In the genomic region with DNA sequence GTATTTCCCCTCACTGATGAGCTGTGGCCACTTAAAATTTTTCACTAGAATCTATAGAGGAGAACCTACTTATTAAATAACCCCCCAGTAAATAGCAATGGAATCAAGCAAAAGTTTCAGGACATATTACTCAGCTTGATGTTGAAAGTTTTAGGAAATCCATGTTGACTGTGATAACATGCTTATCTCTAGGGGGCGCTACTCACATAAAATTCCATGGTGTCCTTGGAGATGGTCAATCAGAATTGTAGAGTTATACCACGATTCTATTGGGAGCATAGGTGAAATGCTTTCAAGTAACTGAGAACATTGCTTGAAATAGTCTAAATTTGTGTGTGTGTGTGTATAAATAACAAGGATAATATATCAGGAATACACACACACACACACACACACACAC, we compare ENCODE assay signal across 20 mouse cellular contexts. TPM values are rescaled to one million over a fixed set of nuclear protein-coding genes. Genes with fewer than 3 reads are reported as not detected.
DNase-seq lines count a peak whose midpoint lies in the region; ATAC-seq and TF ChIP-seq lines count a peak whose summit lies in the region.
"Had no signal": no experiment of that assay in that cellular context is flagged by ENCODE, and none has a peak within 500 bp of the region (broad histone marks: within the 10 kb centered on the region; RNA-seq: fewer than 3 reads in every experiment).

No protein-coding gene starts in this region.

- no peak overlapping the region for H3K4me3 ChIP-seq in liver, embryonic 14.5 days (ENCODE audit: insufficient read depth in 1 of 2, low read depth in 2 of 2, low read length in 2 of 2)
- H3K4me3 ChIP-seq in liver, embryonic 12.5 days = no peak overlapping the region
- H3K4me3 ChIP-seq in ES-E14 (ENCODE audit: insufficient read depth in 1 of 2, low read depth in 1 of 2, low read length in 2 of 2, poor library complexity in 1 of 2, severe bottlenecking in 1 of 2) = no peak overlapping the region
- H3K4me3 ChIP-seq: embryonic facial prominence, embryonic 15.5 days; forebrain, embryonic 15.5 days; hindbrain, embryonic 15.5 days; kidney, embryonic 15.5 days; limb, embryonic 13.5 days had no signal

- H3K27ac ChIP-seq in liver, embryonic 14.5 days = no peak overlapping the region
- no peak overlapping the region for H3K27ac ChIP-seq in liver, embryonic 12.5 days
- no peak overlapping the region for H3K27ac ChIP-seq in ES-E14 (ENCODE audit: insufficient read depth, low read depth, low read length, poor library complexity, severe bottlenecking)
- H3K27ac ChIP-seq: embryonic facial prominence, embryonic 15.5 days; forebrain, embryonic 15.5 days; hindbrain, embryonic 15.5 days; kidney, embryonic 15.5 days; limb, embryonic 13.5 days; macrophage had no signal

- TF ChIP-seq EP300 in liver, embryonic 14.5 days (IDR thresholded peaks at IDR 0.05; ENCODE audit: low read depth) = no peak

- no peaks in the 10 kb centered on the region for H3K9me3 ChIP-seq in liver, embryonic 14.5 days (ENCODE audit: control insufficient read depth, low read length)
- H3K9me3 ChIP-seq in liver, embryonic 12.5 days (replicated peaks) = no peaks in the 10 kb centered on the region
- H3K9me3 ChIP-seq in ES-E14 (ENCODE audit: control insufficient read depth, insufficient read depth, low read depth, low read length) = no peaks in the 10 kb centered on the region
- H3K9me3 ChIP-seq: embryonic facial prominence, embryonic 15.5 days; forebrain, embryonic 15.5 days; hindbrain, embryonic 15.5 days; kidney, embryonic 15.5 days; limb, embryonic 13.5 days had no signal

- peak; percentile 35; the same call in 1 of the 2 replicates for TF ChIP-seq CTCF in liver, embryonic 14.5 days (IDR thresholded peaks at IDR 0.05; ENCODE audit: low read depth)

- H3K36me3 ChIP-seq in liver, embryonic 14.5 days (replicated peaks; ENCODE audit: control insufficient read depth, insufficient read depth, low read depth) = no peaks in the 10 kb centered on the region
- no peaks in the 10 kb centered on the region for H3K36me3 ChIP-seq in liver, embryonic 12.5 days
- no peaks in the 10 kb centered on the region for H3K36me3 ChIP-seq in ES-E14 (ENCODE audit: control insufficient read depth, insufficient read depth, low read length, poor library complexity, severe bottlenecking)
- H3K36me3 ChIP-seq: embryonic facial prominence, embryonic 15.5 days; forebrain, embryonic 15.5 days; hindbrain, embryonic 15.5 days; kidney, embryonic 15.5 days; limb, embryonic 13.5 days had no signal

- in situ Hi-C loops in ES-E14 (cut with MboI; ENCODE audit: low sequenced_read_pairs in 2 of 2, unreplicated experiment in 2 of 2) = no loop called here

- no peak overlapping the region for H3K9ac ChIP-seq in liver, embryonic 14.5 days (replicated peaks)
- H3K9ac ChIP-seq in liver, embryonic 12.5 days = no peak overlapping the region
- H3K9ac ChIP-seq in ES-E14 (ENCODE audit: insufficient read depth, low read depth, low read length, poor library complexity, severe bottlenecking) = no peak overlapping the region
- H3K9ac ChIP-seq: embryonic facial prominence, embryonic 15.5 days; forebrain, embryonic 15.5 days; hindbrain, embryonic 15.5 days; kidney, embryonic 15.5 days; limb, embryonic 13.5 days had no signal

- peak; percentile 15 for DNase-seq in embryo, embryonic 10.5 days (ENCODE audit: low spot score)
- no peak for DNase-seq in embryo, embryonic 9.5 days (ENCODE audit: extremely low spot score)
- no peak for DNase-seq in liver, embryonic 14.5 days (ENCODE audit: low read depth in 3 of 3, low spot score in 3 of 3)
- DNase-seq in ES-E14 (ENCODE audit: low read depth, low spot score) = peak; percentile 15
- no peak for DNase-seq in cerebellum, adult 9-10 months
- DNase-seq: cerebellum, adult 9-11 months; gastrocnemius, postnatal 14 days; right cerebral cortex, postnatal 25 days; thymus, postnatal 4 days had no signal

- ATAC-seq in liver, embryonic 14.5 days (ENCODE audit: insufficient read depth) = no peak
- no peak for ATAC-seq in liver, embryonic 12.5 days
- ATAC-seq in megakaryocyte progenitor cell, adult 5-6 weeks (replicated peaks; ENCODE audit: poor library complexity) = peak; percentile 79
- no peak for ATAC-seq in cerebellum, adult (ENCODE audit: insufficient number of reproducible peaks, low FRiP score, low TSS enrichment)
- ATAC-seq: forebrain, embryonic 15.5 days had no signal

- H3K27me3 ChIP-seq in liver, embryonic 14.5 days (ENCODE audit: control insufficient read depth, insufficient read depth, low read length) = no peaks in the 10 kb centered on the region
- H3K27me3 ChIP-seq in liver, embryonic 12.5 days (replicated peaks) = no peaks in the 10 kb centered on the region
- H3K27me3 ChIP-seq: embryonic facial prominence, embryonic 15.5 days; forebrain, embryonic 15.5 days; hindbrain, embryonic 15.5 days; kidney, embryonic 15.5 days; limb, embryonic 13.5 days had no signal

- 29% methylated on average over 2 of the region's 2 CpGs for WGBS in liver, embryonic 14.5 days (ENCODE audit: insufficient replicate concordance)
- 19% methylated on average over 2 of the region's 2 CpGs for WGBS in liver, embryonic 12.5 days (ENCODE audit: insufficient replicate concordance)

- H3K4me1 ChIP-seq in liver, embryonic 14.5 days (replicated peaks; ENCODE audit: control insufficient read depth in 2 of 2, insufficient read depth in 2 of 2, low read length in 1 of 2) = 0 out of 4 replicates have a peak, but pooled peaks cover 0 to 2% of the 10 kb centered on the region in 2 experiments
- H3K4me1 ChIP-seq in liver, embryonic 12.5 days = no peaks in the 10 kb centered on the region
- no peaks in the 10 kb centered on the region for H3K4me1 ChIP-seq in ES-E14 (ENCODE audit: control insufficient read depth in 2 of 2, insufficient read depth in 2 of 2, low read length in 2 of 2, poor library complexity in 1 of 2)
- H3K4me1 ChIP-seq: embryonic facial prominence, embryonic 15.5 days; forebrain, embryonic 15.5 days; hindbrain, embryonic 15.5 days; kidney, embryonic 15.5 days; limb, embryonic 13.5 days had no signal

- H3K4me2 ChIP-seq in liver, embryonic 14.5 days (ENCODE audit: low read depth) = no peak overlapping the region
- no peak overlapping the region for H3K4me2 ChIP-seq in liver, embryonic 12.5 days
- H3K4me2 ChIP-seq: embryonic facial prominence, embryonic 15.5 days; forebrain, embryonic 15.5 days; hindbrain, embryonic 15.5 days; kidney, embryonic 15.5 days; limb, embryonic 13.5 days had no signal

TF ChIP-seq in ES-E14, 5 proteins besides CTCF, POLR2A, EP300 and RAD21:
- no peak for TF ChIP-seq MAFK (IDR thresholded peaks at IDR 0.05; ENCODE audit: insufficient read depth, low read depth, low read length)
- no peak for TF ChIP-seq CHD2 (IDR thresholded peaks at IDR 0.05; ENCODE audit: low read depth, low read length)
- TF ChIP-seq ZC3H11A (IDR thresholded peaks at IDR 0.05; ENCODE audit: borderline replicate concordance, low read depth, low read length) = no peak
- no peak for TF ChIP-seq ZNF384 (IDR thresholded peaks at IDR 0.05; ENCODE audit: low read depth, low read length)
- no peak for TF ChIP-seq HCFC1 (IDR thresholded peaks at IDR 0.05; ENCODE audit: borderline replicate concordance, insufficient read depth, low read length)

RNA-seq across cellular contexts. Expression of a gene that starts 6.8 kb away (rescaled TPM):
- 0.02 and 0.04 TPM in 2 replicates for polyA plus RNA-seq in liver, embryonic 14.5 days (2012; rRNA removed)
- not detected in 2 replicates for polyA plus RNA-seq in liver, embryonic 14.5 days (2014; fragmentation: Nextera tagmentation; extraction: Ambion mirVana)
- 0.05 TPM in 1 of 2 replicates, not detected in the other for polyA plus RNA-seq in liver, embryonic 12.5 days (2016; fragmentation: Nextera tagmentation; extraction: Ambion mirVana)
- total RNA-seq in ES-E14 (2012; rRNA removed) = not detected in 2 replicates
- not detected in 2 replicates for total RNA-seq in megakaryocyte progenitor cell, adult 5-6 weeks (2015)
- 0.07 and 0.12 TPM in 2 replicates for total RNA-seq in megakaryocyte progenitor cell, adult 5-6 weeks (2017)
- total RNA-seq: gastrocnemius, postnatal 14 days had no signal
- polyA plus RNA-seq: forebrain, embryonic 15.5 days; hindbrain, embryonic 15.5 days; macrophage had no signal

RNA-seq across cellular contexts. Expression of a gene that starts 7.0 kb away (rescaled TPM):
- polyA plus RNA-seq in liver, embryonic 14.5 days (2012; rRNA removed) = 2.1 and 3.0 TPM in 2 replicates
- 4.4 and 8.0 TPM in 2 replicates for polyA plus RNA-seq in liver, embryonic 14.5 days (2014; fragmentation: Nextera tagmentation; extraction: Ambion mirVana)
- polyA plus RNA-seq in liver, embryonic 12.5 days (2016; fragmentation: Nextera tagmentation; extraction: Ambion mirVana) = 2.0 and 3.2 TPM in 2 replicates
- 0.09 TPM in 1 of 2 replicates, not detected in the other for total RNA-seq in ES-E14 (2012; rRNA removed)
- 371 and 392 TPM in 2 replicates for total RNA-seq in megakaryocyte progenitor cell, adult 5-6 weeks (2015)
- total RNA-seq in megakaryocyte progenitor cell, adult 5-6 weeks (2017) = 234 and 258 TPM in 2 replicates
- total RNA-seq: layer of hippocampus, postnatal 14 days had no signal
- polyA plus RNA-seq: heart, embryonic 14.5 days; limb, embryonic 13.5 days had no signal

Comparison
In these comparisons a context has a peak if more than half of its experiments do, and no peak if none do; other contexts are left out.
1. DNase-seq: peak in embryo, embryonic 10.5 days (single experiment) and ES-E14 (single experiment); none in embryo, embryonic 9.5 days (single experiment), liver, embryonic 14.5 days (0 of 3) and cerebellum, adult 9-10 months (single experiment).
2. RNA of a gene that starts 7.0 kb away (total RNA-seq): 234 to 392 TPM in megakaryocyte progenitor cell, adult 5-6 weeks; 0.09 TPM in ES-E14; every median in the first group is over 100 times any median in the second.